19 mouse cellular contexts compared by ENCODE assay signal in genomic region chr3:87742735-87743134, GRCm38 (mm10). TPM values are rescaled to one million over a fixed set of nuclear protein-coding genes. Genes with fewer than 3 reads are reported as not detected.
A peak's percentile ranks its signal among the peaks of the same experiment; 100 is the strongest.
DNase-seq lines count a peak whose midpoint lies in the region; TF ChIP-seq lines count a peak whose summit lies in the region.
"Had no signal": no experiment of that assay in that cellular context is flagged by ENCODE, and none has a peak within 500 bp of the region (broad histone marks: within the 10 kb centered on the region; RNA-seq: fewer than 3 reads in every experiment).

No protein-coding gene starts in this region.

- no peak overlapping the region for H3K27ac ChIP-seq in ES-E14 (ENCODE audit: insufficient read depth, low read depth, low read length, poor library complexity, severe bottlenecking)
- no peak overlapping the region for H3K27ac ChIP-seq in thymus, adult 2 months (ENCODE audit: control insufficient read depth, insufficient read depth, low read length)
- H3K27ac ChIP-seq: embryonic facial prominence, embryonic 15.5 days; forebrain, embryonic 12.5 days; hindbrain, embryonic 12.5 days; liver, embryonic 14.5 days had no signal

- H3K27me3 ChIP-seq in megakaryocyte, embryonic 14.5 days (replicated peaks), result no peaks in the 10 kb centered on the region
- H3K27me3 ChIP-seq in thymus, adult 2 months (ENCODE audit: control insufficient read depth, insufficient read depth, low read length), result no peaks in the 10 kb centered on the region
- H3K27me3 ChIP-seq: embryonic facial prominence, embryonic 15.5 days; forebrain, embryonic 12.5 days; hindbrain, embryonic 12.5 days had no signal

- in situ Hi-C loops in ES-E14 (cut with MboI; ENCODE audit: low sequenced_read_pairs in 2 of 2, unreplicated experiment in 2 of 2), result no loop called here

- peaks cover 2% of the 10 kb centered on the region; the same call in 1 of the 2 replicates for H3K36me3 ChIP-seq in ES-E14 (ENCODE audit: control insufficient read depth, insufficient read depth, low read length, poor library complexity, severe bottlenecking)
- H3K36me3 ChIP-seq in megakaryocyte, embryonic 14.5 days (replicated peaks; ENCODE audit: low read length), result peaks cover 92% of the 10 kb centered on the region
- no peaks in the 10 kb centered on the region for H3K36me3 ChIP-seq in thymus, adult 2 months (ENCODE audit: control insufficient read depth, insufficient read depth, low read length)

- 9% methylated on average over 16 of the region's 16 CpGs for WGBS in thymus, adult 2 months

- DNase-seq in B cell, adult 2 months, result peak; percentile 65 to 70
- DNase-seq in ES-E14 (ENCODE audit: low read depth, low spot score), result no peak
- peak; percentile 68 for DNase-seq in thymus, adult 2 months
- DNase-seq in layer of hippocampus, adult 9-11 months, result no peak
- DNase-seq in heart, postnatal 4 days, result no peak
- no peak for DNase-seq in gastrocnemius, postnatal 25 days
- DNase-seq in adrenal gland, postnatal 36 days, result no peak
- DNase-seq: cerebellum, adult 18-20 months; heart, adult 11 months; kidney, adult 11 months; kidney, postnatal 36 days; lung, postnatal 10 days; right cerebral cortex, postnatal 14 days had no signal

- peak overlapping the region; percentile 16 to 26; a peak in 1 of 4 replicates for H3K4me3 ChIP-seq in ES-E14 (ENCODE audit: insufficient read depth in 1 of 2, low read depth in 1 of 2, low read length in 2 of 2, poor library complexity in 1 of 2, severe bottlenecking in 1 of 2)
- H3K4me3 ChIP-seq in megakaryocyte, embryonic 14.5 days (replicated peaks), result peak overlapping the region; percentile 23
- H3K4me3 ChIP-seq in thymus, adult 2 months (ENCODE audit: control insufficient read depth, insufficient read depth, low read length), result no peak overlapping the region
- H3K4me3 ChIP-seq: embryonic facial prominence, embryonic 15.5 days; forebrain, embryonic 12.5 days; hindbrain, embryonic 12.5 days had no signal

- TF ChIP-seq CTCF in thymus, adult 2 months (IDR thresholded peaks at IDR 0.05; ENCODE audit: borderline replicate concordance, control insufficient read depth, extremely low read depth, insufficient read depth, low read length, poor library complexity), result no peak

- TF ChIP-seq POLR2A in thymus, adult 2 months (IDR thresholded peaks at IDR 0.05; ENCODE audit: control insufficient read depth, extremely low read depth, insufficient read depth, low read length, poor library complexity), result no peak

- H3K9ac ChIP-seq in ES-E14 (ENCODE audit: insufficient read depth, low read depth, low read length, poor library complexity, severe bottlenecking), result no peak overlapping the region
- H3K9ac ChIP-seq: embryonic facial prominence, embryonic 15.5 days; forebrain, embryonic 12.5 days; hindbrain, embryonic 12.5 days; liver, embryonic 14.5 days had no signal

- H3K9me3 ChIP-seq in ES-E14 (ENCODE audit: control insufficient read depth, insufficient read depth, low read depth, low read length), result no peaks in the 10 kb centered on the region
- H3K9me3 ChIP-seq in megakaryocyte, embryonic 14.5 days, result no peaks in the 10 kb centered on the region
- H3K9me3 ChIP-seq: embryonic facial prominence, embryonic 15.5 days; forebrain, embryonic 12.5 days; hindbrain, embryonic 12.5 days had no signal

- H3K4me1 ChIP-seq in ES-E14 (ENCODE audit: control insufficient read depth in 2 of 2, insufficient read depth in 2 of 2, low read length in 2 of 2, poor library complexity in 1 of 2), result no peaks in the 10 kb centered on the region; a peak in 1 of 4 replicates
- H3K4me1 ChIP-seq in megakaryocyte, embryonic 14.5 days, result peaks cover 33% of the 10 kb centered on the region
- H3K4me1 ChIP-seq in thymus, adult 2 months (replicated peaks; ENCODE audit: control insufficient read depth, insufficient read depth, low read length), result peaks cover 14% of the 10 kb centered on the region

TF ChIP-seq in ES-E14, 5 proteins besides CTCF, POLR2A, EP300 and RAD21:
- TF ChIP-seq MAFK (IDR thresholded peaks at IDR 0.05; ENCODE audit: insufficient read depth, low read depth, low read length), result no peak
- TF ChIP-seq HCFC1 (IDR thresholded peaks at IDR 0.05; ENCODE audit: borderline replicate concordance, insufficient read depth, low read length), result no peak
- no peak for TF ChIP-seq CHD2 (IDR thresholded peaks at IDR 0.05; ENCODE audit: low read depth, low read length)
- no peak for TF ChIP-seq ZNF384 (IDR thresholded peaks at IDR 0.05; ENCODE audit: low read depth, low read length)
- no peak for TF ChIP-seq ZC3H11A (IDR thresholded peaks at IDR 0.05; ENCODE audit: borderline replicate concordance, low read depth, low read length)

RNA-seq across cellular contexts. Expression of gene Lrrc71, which starts 5.7 kb away (rescaled TPM):
- 0.37 and 0.49 TPM in 2 replicates for total RNA-seq in ES-E14 (2012; rRNA removed)
- polyA plus RNA-seq in megakaryocyte, embryonic 14.5 days (2012; ENCODE audit: insufficient read depth, low replicate concordance), result 7.0 and 16.6 TPM in 2 replicates
- polyA plus RNA-seq in thymus, adult 2 months (2012; rRNA removed), result 0.39 and 0.56 TPM in 2 replicates
- total RNA-seq in heart, postnatal 4 days (2021), result under 1 TPM; 0.50 to 0.57 TPM
- under 1 TPM in 1 of 2 experiments, not detected in 1; 0.35 TPM for total RNA-seq in gastrocnemius, postnatal 25 days (2021)
- total RNA-seq in adrenal gland, postnatal 36 days (2021), result under 1 TPM; 0.66 to 0.72 TPM

RNA-seq across cellular contexts. Expression of gene Ntrk1, which starts 52.2 kb away (rescaled TPM):
- total RNA-seq in ES-E14 (2012; rRNA removed), result 3.8 and 4.5 TPM in 2 replicates
- polyA plus RNA-seq in megakaryocyte, embryonic 14.5 days (2012; ENCODE audit: insufficient read depth, low replicate concordance), result not detected in 2 replicates
- polyA plus RNA-seq in thymus, adult 2 months (2012; rRNA removed), result 0.67 and 0.89 TPM in 2 replicates
- under 1 TPM; 0.09 to 0.10 TPM for total RNA-seq in heart, postnatal 4 days (2021)
- total RNA-seq in gastrocnemius, postnatal 25 days (2021), result under 1 TPM in 1 of 2 experiments, not detected in 1; 0.11 TPM
- 1 to 10 TPM; 3.8 to 6.8 TPM for total RNA-seq in adrenal gland, postnatal 36 days (2021)
- polyA plus RNA-seq: C2C12 had no signal

RNA-seq across cellular contexts. Expression of gene Insrr, which starts 54.0 kb away (rescaled TPM):
- 0.11 and 0.18 TPM in 2 replicates for total RNA-seq in ES-E14 (2012; rRNA removed)
- polyA plus RNA-seq in megakaryocyte, embryonic 14.5 days (2012; ENCODE audit: insufficient read depth, low replicate concordance), result not detected in 2 replicates
- 0.58 and 0.64 TPM in 2 replicates for polyA plus RNA-seq in thymus, adult 2 months (2012; rRNA removed)
- total RNA-seq in heart, postnatal 4 days (2021), result under 1 TPM in 1 of 2 experiments, not detected in 1; 0.07 TPM
- under 1 TPM; 0.29 to 0.31 TPM for total RNA-seq in gastrocnemius, postnatal 25 days (2021)
- total RNA-seq in adrenal gland, postnatal 36 days (2021), result under 1 TPM; 0.56 to 0.86 TPM
- polyA plus RNA-seq: C2C12 had no signal

Comparison
In these comparisons a context has a peak if more than half of its experiments do, and no peak if none do; other contexts are left out.
1. DNase-seq: peak in B cell, adult 2 months (2 of 2) and thymus, adult 2 months (single experiment); none in ES-E14 (single experiment), layer of hippocampus, adult 9-11 months (single experiment), heart, postnatal 4 days (single experiment), gastrocnemius, postnatal 25 days (single experiment) and adrenal gland, postnatal 36 days (0 of 2).